Mouse (Mus musculus) G1E (cell line): ENCODE data around the gene Tspan9. TPM values are rescaled to one million over a fixed set of nuclear protein-coding genes. Genes with fewer than 3 reads are reported as not detected.

Source experiments
- ATAC-seq: 2 replicates; pipeline ENCODE4 v1.8.0; 2016; ENCODE audit warnings: mild to moderate bottlenecking; ENCODE audit not compliant: insufficient number of reproducible peaks, poor library complexity, low FRiP score, severe bottlenecking; ENCODE audit errors: extremely low read depth
- DNase-seq: peaks from one replicate; pipeline ENCODE4 v3.0.0; 2012; ENCODE audit warnings: low spot score
- H3K27me3 ChIP-seq: 2 replicates; pipeline ENCODE4 v1.6.1; 2012; ENCODE audit warnings: mild to moderate bottlenecking, low read length, inconsistent platforms; ENCODE audit not compliant: insufficient read depth
- H3K36me3 ChIP-seq: replicated peaks from 2 replicates; pipeline ENCODE3; 2012; ENCODE audit warnings: mild to moderate bottlenecking, inconsistent platforms
- H3K4me1 ChIP-seq: 2 replicates; pipeline ENCODE4 v1.6.1; 2012; ENCODE audit warnings: low read depth, low read length, inconsistent platforms, mixed read lengths; ENCODE audit not compliant: insufficient read depth
- H3K4me3 ChIP-seq: 2 replicates; pipeline ENCODE4 v1.5.1; 2012; ENCODE audit warnings: low read depth, mild to moderate bottlenecking, inconsistent platforms, low read length, moderate library complexity, mixed read lengths
- H3K9me3 ChIP-seq: replicated peaks from 2 replicates; pipeline ENCODE4 v1.6.1; 2012; ENCODE audit warnings: inconsistent platforms
- CTCF ChIP-seq: IDR thresholded peaks from 2 replicates; pipeline ENCODE4 v1.5.1; 2012; ENCODE audit warnings: low read depth, low read length, inconsistent platforms, mixed read lengths
- GATA1 ChIP-seq: IDR thresholded peaks from 2 replicates; pipeline ENCODE4 v1.6.1; 2012; ENCODE audit warnings: borderline replicate concordance, low read length, inconsistent platforms, mixed read lengths
- GATA2 ChIP-seq: IDR thresholded peaks from 2 replicates; pipeline ENCODE4 v1.6.1; 2012; ENCODE audit warnings: low read depth, low read length, inconsistent platforms, borderline replicate concordance
- POLR2AphosphoS5 ChIP-seq: IDR thresholded peaks from 2 replicates; pipeline ENCODE4 v1.6.1; 2012; ENCODE audit warnings: low read depth, low read length, inconsistent platforms; ENCODE audit not compliant: insufficient replicate concordance
- TAL1 ChIP-seq: conservative IDR thresholded peaks from 2 replicates; pipeline ENCODE4 v1.6.1; 2012; ENCODE audit warnings: low read depth, low read length, inconsistent platforms, mixed read lengths
- polyA plus RNA-seq: library from polyadenylated mRNA; stranded (reverse); fragments of >175 nt; gene quantifications from 2 replicates; pipeline ENCODE4 v1.2.3, GENCODE M21; 2012
- total RNA-seq, 2 experiments: library from RNA; stranded (forward) in 1 of 2; stranded (reverse) in 1 of 2; fragments of 200-1000 nt in 1 of 2; fragments of >200 nt in 1 of 2; fragmentation: Nextera tagmentation in 1 of 2; gene quantifications; 2 replicates each; pipeline ENCODE4 v1.2.3; 2014 to 2017

Gene Tspan9
- total RNA-seq (2014; fragmentation: Nextera tagmentation) (not detected in 2 replicates), total RNA-seq (2017) (0.16 TPM in 1 of 2 replicates, not detected in the other), polyA plus RNA-seq (not detected in 2 replicates)

DNA sequence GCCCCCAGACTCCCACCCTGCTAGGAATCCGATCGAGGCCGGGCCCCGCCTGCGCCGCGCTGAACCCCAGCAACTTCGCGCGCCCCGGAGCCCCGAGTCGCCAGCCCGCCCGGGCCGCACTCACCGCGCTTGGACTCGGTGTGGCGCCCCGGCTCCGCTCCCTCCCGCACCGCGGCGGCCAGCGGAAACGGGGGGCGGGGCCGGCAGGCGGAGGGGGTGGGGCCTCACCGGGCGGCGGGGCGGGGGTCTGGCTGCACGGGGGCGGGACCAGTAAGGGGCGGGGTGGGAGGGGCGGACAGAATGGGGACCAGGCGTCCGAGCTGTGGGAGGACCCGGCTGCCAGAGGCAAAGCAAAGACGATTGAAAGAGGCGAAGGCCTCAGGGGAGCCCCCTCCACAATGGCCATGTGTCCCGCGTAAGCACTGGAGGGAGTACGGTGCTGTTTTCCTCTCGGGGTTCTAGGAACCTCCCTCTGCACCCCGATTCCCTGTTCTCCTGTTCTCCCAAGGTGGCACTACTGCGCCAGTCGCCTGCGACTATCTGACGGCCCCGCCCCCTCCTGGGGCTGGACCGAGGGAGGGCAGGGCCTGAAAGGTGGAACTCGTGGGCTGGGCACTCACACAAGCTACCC is at the start of gene Tspan9:
TSS of gene Tspan9 (minus strand) at position 205 of the 631 bp plus-strand sequence.
- Histone ChIP-seq H3K27me3 (no peaks in the 10 kb centered on the region), H3K36me3 (no peaks in the 10 kb centered on the region), H3K4me3 (no peak within 1 kb of the TSS; the same call in 1 of the 2 replicates), H3K4me1 (no peaks in the 10 kb centered on the region), H3K9me3 (peaks cover 68% of the 10 kb centered on the region)
- TF ChIP-seq POLR2AphosphoS5 (no peak), CTCF (no peak), GATA1 (no peak), GATA2 (no peak)
- no peak for ATAC-seq
- DNase-seq = no peak

DNA sequence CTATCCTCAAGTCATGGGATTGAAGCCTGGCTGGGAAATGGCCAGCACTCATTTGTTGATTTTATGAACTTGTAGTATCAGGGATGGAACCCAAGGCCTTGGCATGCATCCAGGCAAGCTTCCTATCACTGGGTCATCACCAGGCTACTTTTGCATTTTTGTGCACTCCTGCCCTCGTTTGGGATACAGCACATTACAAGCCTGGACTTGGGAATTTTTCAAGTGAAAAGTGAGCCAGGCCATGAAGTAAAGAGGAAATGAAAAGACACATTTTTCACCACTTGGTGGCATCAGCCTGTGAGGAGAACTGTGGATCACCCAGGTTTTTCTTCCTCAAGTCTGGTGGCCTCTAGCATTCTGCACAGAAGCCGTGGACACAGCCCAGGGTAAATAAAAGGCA is 40.1 kb upstream of the Tspan9 start:
- ATAC-seq (no peak), DNase-seq (no peak)
- no peaks in the 10 kb centered on the region for H3K4me1 ChIP-seq
- no peaks in the 10 kb centered on the region for H3K36me3 ChIP-seq
- TF ChIP-seq GATA1 = no peak
- no peak for TF ChIP-seq POLR2AphosphoS5
- TF ChIP-seq CTCF = no peak
- no peak for TF ChIP-seq GATA2
- no peak for TF ChIP-seq TAL1
- no peak overlapping the region for H3K4me3 ChIP-seq
- H3K9me3 ChIP-seq = peaks cover 60% of the 10 kb centered on the region
- no peaks in the 10 kb centered on the region for H3K27me3 ChIP-seq

DNA sequence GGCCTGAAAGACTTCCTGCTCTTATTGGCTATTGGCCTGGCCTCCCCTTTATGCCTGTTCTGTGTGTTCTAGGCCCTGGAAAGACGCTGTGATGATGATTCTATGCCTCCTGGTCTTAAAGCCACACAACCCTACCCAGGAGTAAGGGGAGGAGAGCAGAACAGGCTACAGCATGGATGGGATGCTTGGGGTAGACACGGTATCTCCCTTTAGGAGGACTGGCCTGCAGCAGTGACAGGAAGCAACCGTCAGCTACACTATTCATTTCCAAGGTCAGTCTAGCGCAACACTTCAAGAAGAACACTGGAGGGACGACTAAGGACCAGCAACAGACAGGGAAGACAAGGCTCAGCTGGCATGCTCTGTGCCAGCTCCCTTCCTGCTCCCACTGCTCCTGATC is 37.8 kb upstream of the Tspan9 start:
- Histone ChIP-seq H3K27me3 (no peaks in the 10 kb centered on the region), H3K9me3 (peaks cover 80% of the 10 kb centered on the region), H3K4me3 (no peak overlapping the region), H3K4me1 (no peaks in the 10 kb centered on the region), H3K36me3 (no peaks in the 10 kb centered on the region)
- ATAC-seq (no peak), DNase-seq (no peak)
- TF ChIP-seq POLR2AphosphoS5 = no peak
- TF ChIP-seq GATA2 = no peak
- no peak for TF ChIP-seq TAL1
- no peak for TF ChIP-seq CTCF
- TF ChIP-seq GATA1 = no peak

DNA sequence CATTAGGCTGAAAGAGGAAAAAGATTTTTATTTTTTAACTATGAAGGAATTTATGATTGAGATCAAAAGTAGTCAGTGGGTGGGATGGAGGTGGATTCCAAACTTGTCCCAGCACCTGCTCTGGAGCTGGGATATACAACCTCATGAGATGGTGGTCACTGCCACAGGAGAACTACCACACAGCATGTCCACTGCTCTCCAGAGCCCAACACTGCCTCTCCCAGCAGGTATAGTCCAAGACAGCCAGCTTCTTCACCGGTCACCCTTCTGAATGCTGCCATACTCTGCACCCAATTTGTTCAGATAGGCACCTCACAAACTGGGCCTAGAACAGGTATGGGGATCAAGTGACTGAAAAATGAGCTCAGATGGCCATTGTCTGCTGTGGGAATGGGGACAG is 36.3 kb upstream of the Tspan9 start:
- DNase-seq = no peak

DNA sequence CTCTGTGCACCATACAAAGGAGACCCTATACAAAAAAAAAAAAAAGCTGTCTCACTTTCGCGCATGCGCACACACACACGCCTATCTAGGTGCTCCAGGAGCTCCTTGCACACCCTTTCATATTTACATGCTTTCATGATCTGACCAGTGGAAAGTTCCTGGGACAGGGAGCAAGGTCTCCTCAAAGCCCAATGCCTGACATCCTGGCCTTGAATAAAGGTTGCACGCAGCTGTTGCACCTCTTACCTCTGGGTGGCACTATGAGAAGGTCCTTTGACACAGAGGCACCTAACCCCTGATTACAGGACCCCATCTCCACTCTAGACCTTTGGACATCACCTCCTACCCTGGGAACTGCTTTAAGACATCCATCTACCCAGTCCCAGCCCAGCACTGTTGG is 35.9 kb upstream of the Tspan9 start:
- ATAC-seq (no peak), DNase-seq (no peak)

More for the DNA sequence above, 36.3 kb upstream of the Tspan9 start:
- Histone ChIP-seq H3K27me3 (no peaks in the 10 kb centered on the region), H3K36me3 (no peaks in the 10 kb centered on the region), H3K9me3 (peaks cover 83% of the 10 kb centered on the region), H3K4me1 (no peaks in the 10 kb centered on the region), H3K4me3 (no peak overlapping the region)
- TF ChIP-seq TAL1 (no peak), GATA2 (no peak), POLR2AphosphoS5 (no peak), CTCF (no peak)
- no peak for ATAC-seq

DNA sequence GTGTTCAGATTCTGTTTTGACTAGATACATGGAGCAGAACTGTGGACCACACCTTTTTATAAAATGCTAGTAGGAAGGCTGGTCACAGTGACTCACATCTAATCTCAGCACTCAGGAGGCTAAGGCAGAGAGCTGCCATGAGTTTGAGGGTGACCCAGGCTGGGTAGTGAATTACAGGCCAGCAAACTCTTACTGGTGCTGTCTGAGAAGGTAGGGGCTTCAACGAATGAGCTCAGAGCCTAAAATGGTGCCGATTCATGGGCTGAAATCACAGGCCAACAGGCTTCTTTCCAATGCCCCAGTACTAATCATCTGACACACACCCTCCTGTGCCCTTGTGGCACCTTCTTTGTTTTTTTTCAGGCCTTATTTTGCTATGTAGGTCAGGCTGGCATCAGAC is 35.3 kb upstream of the Tspan9 start:
- Histone ChIP-seq H3K27me3 (no peaks in the 10 kb centered on the region), H3K4me3 (no peak overlapping the region), H3K9me3 (peaks cover 82% of the 10 kb centered on the region), H3K4me1 (no peaks in the 10 kb centered on the region), H3K36me3 (no peaks in the 10 kb centered on the region)
- TF ChIP-seq GATA2 = no peak
- no peak for TF ChIP-seq GATA1
- no peak for TF ChIP-seq POLR2AphosphoS5
- no peak for TF ChIP-seq TAL1
- no peak for TF ChIP-seq CTCF
- DNase-seq (no peak), ATAC-seq (no peak)

More for the DNA sequence above, 35.9 kb upstream of the Tspan9 start:
- no peak for TF ChIP-seq GATA1
- no peak for TF ChIP-seq CTCF
- TF ChIP-seq GATA2 = no peak
- TF ChIP-seq TAL1 = no peak
- no peak for TF ChIP-seq POLR2AphosphoS5
- Histone ChIP-seq H3K9me3 (peaks cover 82% of the 10 kb centered on the region), H3K27me3 (no peaks in the 10 kb centered on the region), H3K4me1 (no peaks in the 10 kb centered on the region), H3K4me3 (no peak overlapping the region), H3K36me3 (no peaks in the 10 kb centered on the region)
